Mouse (Mus musculus): ENCODE measurements around the gene Plau.
A peak's percentile ranks its signal among the peaks of the same experiment; 100 is the strongest.

GRCm38 (mm10) chr14:20798761-20799160 lies 37.7 kb upstream of the Plau start:
- peak; percentile 97 for TF ChIP-seq CTCF (IDR thresholded peaks at IDR 0.05)
- TF ChIP-seq EP300 (IDR thresholded peaks at IDR 0.05), result no peak; the same call in 1 of the 2 replicates
